Mouse (Mus musculus) forebrain, embryonic 14.5 days (tissue): ENCODE measurements at regions not wholly inside any gene's neighbourhood (a gene's known extent, or its start where the extent isn't known, plus 50 kb on each side); places are given as distances from the start of the nearest gene placed in this dataset.
A peak's percentile ranks its signal among the peaks of the same experiment; 100 is the strongest.

Source experiments
- ATAC-seq: fragments of 200-750 bp; cut with Nextera tagmentation; 2 replicates; pipeline ENCODE4 v1.8.0; 2017; ENCODE audit warnings: mild to moderate bottlenecking, moderate library complexity
- DNase-seq: peaks from one replicate; pipeline ENCODE4 v3.0.0-alpha.2; 2015; ENCODE audit warnings: low spot score
- H3K27ac ChIP-seq: fragments of 300-500 bp; sonication (generic); 2 replicates; pipeline ENCODE4 v1.5.1; 2014; ENCODE audit warnings: low read depth, mild to moderate bottlenecking, control low read depth, low read length, moderate library complexity
- H3K27me3 ChIP-seq: fragments of 300-500 bp; sonication (generic); replicated peaks from 2 replicates; pipeline ENCODE4 v1.6.1; 2014; ENCODE audit warnings: low read length, control low read depth, mixed read lengths; ENCODE audit not compliant: control insufficient read depth, insufficient read depth
- H3K36me3 ChIP-seq: fragments of 300-500 bp; sonication (generic); 2 replicates; pipeline ENCODE4 v1.6.1; 2014; ENCODE audit warnings: low read length, control low read depth; ENCODE audit not compliant: control insufficient read depth, insufficient read depth
- H3K4me1 ChIP-seq: fragments of 300-500 bp; sonication (generic); 2 replicates; pipeline ENCODE4 v1.6.1; 2014; ENCODE audit warnings: antibody characterized with exemption, low read length, control low read depth; ENCODE audit not compliant: control insufficient read depth, insufficient read depth
- H3K4me2 ChIP-seq: fragments of 300-500 bp; sonication (generic); 2 replicates; pipeline ENCODE4 v1.6.1; 2014; ENCODE audit warnings: mild to moderate bottlenecking, control low read depth, low read length
- H3K4me3 ChIP-seq: fragments of 300-500 bp; sonication (generic); 2 replicates; pipeline ENCODE4 v1.5.1; 2014; ENCODE audit warnings: low read depth, low read length, control low read depth
- H3K9ac ChIP-seq: fragments of 300-500 bp; sonication (generic); 2 replicates; pipeline ENCODE4 v1.6.1; 2014; ENCODE audit warnings: mild to moderate bottlenecking, low read length, control low read depth, moderate library complexity
- H3K9me3 ChIP-seq: fragments of 300-500 bp; sonication (generic); replicated peaks from 2 replicates; pipeline ENCODE4 v1.6.1; 2016; ENCODE audit warnings: low read length, control low read depth, mixed read lengths; ENCODE audit not compliant: control insufficient read depth
- WGBS: fragments of 180-500 bp; shearing (Covaris S2); extraction: QIAGEN DNeasy Blood & Tissue Kit; methylation state at CpG from one replicate; pipeline ENCODE4 v1.1.7; 2014; 5-methylcytosine and 5-hydroxymethylcytosine counted together

GRCm38 (mm10) chr16:47859840-47860239, 423.7 kb upstream of the Dppa4 start:
- Histone ChIP-seq H3K4me1 (no peaks in the 10 kb centered on the region), H3K9ac (no peak overlapping the region), H3K27ac (no peak overlapping the region), H3K4me2 (no peak overlapping the region), H3K36me3 (no peaks in the 10 kb centered on the region), H3K27me3 (no peaks in the 10 kb centered on the region), H3K4me3 (no peak overlapping the region), H3K9me3 (no peaks in the 10 kb centered on the region)
- ATAC-seq (no peak), DNase-seq (peak; percentile 15)
- WGBS = 81% methylated on average over 3 of the region's 3 CpGs

DNA sequence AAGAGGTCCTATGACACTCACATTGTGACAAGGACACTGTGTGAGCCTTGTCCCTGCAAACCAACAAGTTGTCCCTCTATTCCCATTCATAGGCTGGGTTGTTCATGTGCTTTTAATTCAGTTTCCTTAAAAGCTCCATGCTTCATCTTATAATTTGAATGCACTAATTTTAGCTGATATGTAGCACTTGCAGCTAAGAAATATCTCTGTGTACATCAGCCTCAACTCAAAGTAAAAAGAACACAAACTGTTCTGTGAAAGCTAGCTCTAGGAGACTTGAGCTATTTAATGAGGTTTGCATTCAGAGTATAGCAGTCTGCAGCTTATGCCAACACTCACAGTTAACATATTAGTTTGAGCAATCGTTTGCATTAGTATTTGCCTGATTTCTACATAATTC, 408.3 kb upstream of the Dppa4 start:
- Histone ChIP-seq H3K4me3 (no peak overlapping the region), H3K9ac (no peak overlapping the region), H3K4me1 (no peaks in the 10 kb centered on the region), H3K27me3 (no peaks in the 10 kb centered on the region), H3K4me2 (no peak overlapping the region), H3K27ac (no peak overlapping the region), H3K9me3 (no peaks in the 10 kb centered on the region), H3K36me3 (no peaks in the 10 kb centered on the region)
- DNase-seq (no peak), ATAC-seq (no peak)
- WGBS = 83% methylated on average over 1 of the region's 1 CpGs

DNA sequence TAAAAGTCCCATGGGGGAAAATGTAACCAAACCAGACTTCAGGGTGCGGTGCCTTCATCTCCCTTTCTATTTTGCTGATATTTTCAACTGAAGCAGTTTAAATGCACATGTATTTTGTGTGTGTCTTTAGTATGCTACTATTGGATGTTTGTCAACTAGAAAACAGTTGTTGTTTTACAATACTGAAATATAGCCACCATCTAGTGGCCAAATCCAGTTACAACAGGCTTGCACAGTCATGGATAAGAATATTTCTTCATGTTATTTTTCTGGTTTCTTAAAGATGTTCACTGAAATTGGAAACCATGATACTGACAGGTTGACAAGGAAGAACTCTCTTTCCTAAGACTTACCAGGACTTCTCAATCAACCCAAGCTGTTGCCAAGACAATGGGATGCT, 400.1 kb upstream of the Dppa4 start:
- Histone ChIP-seq H3K9ac (no peak overlapping the region), H3K4me3 (no peak overlapping the region), H3K27ac (no peak overlapping the region), H3K27me3 (no peaks in the 10 kb centered on the region), H3K36me3 (no peaks in the 10 kb centered on the region), H3K4me2 (no peak overlapping the region), H3K9me3 (no peaks in the 10 kb centered on the region), H3K4me1 (no peaks in the 10 kb centered on the region)
- no peak for ATAC-seq
- peak; percentile 65 for DNase-seq
- WGBS = 89% methylated on average over 1 of the region's 1 CpGs

DNA sequence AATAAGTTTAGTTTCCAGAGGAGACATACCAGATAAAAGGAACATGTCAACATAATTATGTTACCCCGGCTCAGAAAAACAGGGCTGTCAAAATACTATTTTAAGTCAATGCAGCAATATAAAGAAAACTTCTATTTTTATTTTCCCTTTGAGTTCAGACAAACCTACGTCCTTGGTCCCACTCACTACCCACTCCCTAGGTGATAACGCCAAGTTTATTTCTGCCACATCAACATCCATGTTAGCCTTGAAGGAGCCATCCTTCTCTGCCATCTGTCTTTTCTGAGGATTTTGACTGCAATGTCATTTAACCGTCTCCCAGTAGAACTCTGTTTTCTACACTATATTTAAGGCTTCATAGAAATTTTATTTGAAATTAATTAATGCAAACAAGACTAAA, 396.5 kb upstream of the Dppa4 start:
- no peaks in the 10 kb centered on the region for H3K36me3 ChIP-seq
- H3K4me3 ChIP-seq = no peak overlapping the region
- H3K4me2 ChIP-seq = no peak overlapping the region
- WGBS = 91% methylated on average over 4 of the region's 4 CpGs
- H3K9ac ChIP-seq = no peak overlapping the region
- no peak for DNase-seq
- H3K27ac ChIP-seq = no peak overlapping the region
- no peaks in the 10 kb centered on the region for H3K9me3 ChIP-seq
- no peaks in the 10 kb centered on the region for H3K27me3 ChIP-seq
- ATAC-seq = no peak
- no peaks in the 10 kb centered on the region for H3K4me1 ChIP-seq

GRCm38 (mm10) chr16:47900785-47901184, 382.7 kb upstream of the Dppa4 start:
- Histone ChIP-seq H3K9me3 (no peaks in the 10 kb centered on the region), H3K9ac (no peak overlapping the region), H3K27ac (no peak overlapping the region), H3K4me1 (no peaks in the 10 kb centered on the region), H3K36me3 (no peaks in the 10 kb centered on the region), H3K4me3 (no peak overlapping the region), H3K4me2 (no peak overlapping the region), H3K27me3 (no peaks in the 10 kb centered on the region)
- no peak for DNase-seq
- 93% methylated on average over 3 of the region's 3 CpGs for WGBS
- ATAC-seq = no peak

- H3K27me3 ChIP-seq = no peaks in the 10 kb centered on the region
- H3K4me1 ChIP-seq = no peaks in the 10 kb centered on the region
- peak; percentile 42; the same call in 1 of the 2 replicates for ATAC-seq
- DNase-seq = peak; percentile 28
- no peak overlapping the region for H3K4me2 ChIP-seq
- H3K9me3 ChIP-seq = no peaks in the 10 kb centered on the region
- no peak overlapping the region for H3K4me3 ChIP-seq
- 54% methylated on average over 2 of the region's 2 CpGs for whole genome bisulfite sequencing
- no peak overlapping the region for H3K9ac ChIP-seq
- H3K36me3 ChIP-seq = no peaks in the 10 kb centered on the region
- H3K27ac ChIP-seq = no peak overlapping the region
These were observed 345.5 kb upstream of the Dppa4 start for GRCm38 (mm10) chr16:47938000-47938399.
